Mouse (Mus musculus) neural tube, embryonic 12.5 days (tissue): ENCODE data around the gene Plscr3. TPM values are rescaled to one million over a fixed set of nuclear protein-coding genes. Genes with fewer than 3 reads are reported as not detected.

Source experiments
- ATAC-seq: fragments of 200-750 bp; cut with Nextera tagmentation; 2 replicates; pipeline ENCODE4 v1.8.0; 2017; ENCODE audit warnings: low read depth, mild to moderate bottlenecking, moderate TSS enrichment, moderate library complexity; ENCODE audit not compliant: low FRiP score
- H3K27ac ChIP-seq: fragments of 300-500 bp; sonication (generic); 2 replicates; pipeline ENCODE4 v1.5.1; 2016
- H3K27me3 ChIP-seq: fragments of 300-500 bp; sonication (generic); replicated peaks from 2 replicates; pipeline ENCODE4 v1.6.1; 2016; ENCODE audit warnings: mild to moderate bottlenecking
- H3K36me3 ChIP-seq: fragments of 300-500 bp; sonication (generic); 2 replicates; pipeline ENCODE4 v1.6.1; 2016; ENCODE audit warnings: mild to moderate bottlenecking
- H3K4me1 ChIP-seq: fragments of 300-500 bp; sonication (generic); 2 replicates; pipeline ENCODE4 v1.6.1; 2016
- H3K4me2 ChIP-seq: fragments of 300-500 bp; sonication (generic); replicated peaks from 2 replicates; pipeline ENCODE4 v1.6.1; 2016; ENCODE audit warnings: mild to moderate bottlenecking
- H3K4me3 ChIP-seq: fragments of 300-500 bp; sonication (generic); 2 replicates; pipeline ENCODE4 v1.5.1; 2016
- H3K9ac ChIP-seq: fragments of 300-500 bp; sonication (generic); 2 replicates; pipeline ENCODE4 v1.6.1; 2016; ENCODE audit warnings: mild to moderate bottlenecking
- H3K9me3 ChIP-seq: fragments of 300-500 bp; sonication (generic); 2 replicates; pipeline ENCODE4 v1.6.1; 2016; ENCODE audit warnings: mild to moderate bottlenecking
- WGBS: fragments of 180-500 bp; shearing (Covaris S2); methylation state at CpG from one replicate; pipeline ENCODE4 v1.1.7; 2016; 5-methylcytosine and 5-hydroxymethylcytosine counted together
- polyA plus RNA-seq: library from polyadenylated mRNA; unstranded; fragments of >200 nt; fragmentation: Nextera tagmentation; extraction: Ambion mirVana; gene quantifications from 2 replicates; pipeline ENCODE4 v1.2.1, GENCODE M21; 2016

Plscr3 gene
- polyA plus RNA-seq, 1 experiment from 2014 or later, result 69.9 TPM

DNA sequence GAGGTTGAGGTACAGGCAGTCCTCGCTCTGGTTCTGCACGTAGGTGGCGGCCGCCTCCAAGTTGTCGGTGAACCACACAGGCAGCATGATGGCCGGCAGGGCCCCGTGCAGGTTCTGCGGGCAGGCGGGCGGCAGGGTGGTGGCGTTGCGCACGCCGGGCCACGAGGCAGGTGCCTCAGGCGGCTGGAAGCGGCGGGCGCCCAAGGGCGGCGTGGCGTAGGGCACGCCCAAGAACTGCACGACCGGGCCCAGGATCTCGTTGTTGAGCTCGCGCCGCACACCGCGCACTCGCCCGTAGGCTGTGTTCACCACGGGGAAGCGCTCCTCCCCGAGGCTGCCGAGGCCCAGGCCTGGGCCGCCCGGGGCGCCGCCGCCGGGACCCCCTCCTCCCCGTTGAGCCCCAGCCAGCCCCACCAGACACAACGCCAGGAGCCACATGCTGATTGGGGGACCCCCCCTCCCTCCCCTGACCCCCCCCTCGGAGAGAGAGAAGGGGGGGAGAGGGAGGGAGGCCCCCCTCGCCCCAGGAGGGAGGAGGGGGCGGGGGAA, 12.1 kb upstream of the Plscr3 start:
- no peak for ATAC-seq
- peaks cover 36% of the 10 kb centered on the region for H3K36me3 ChIP-seq
- peaks cover 45% of the 10 kb centered on the region for H3K4me1 ChIP-seq
- H3K9me3 ChIP-seq, result no peaks in the 10 kb centered on the region
- H3K27ac ChIP-seq, result no peak overlapping the region
- peak overlapping the region; percentile 90 for H3K4me2 ChIP-seq
- WGBS, result 5% methylated on average over 46 of the region's 48 CpGs
- peak overlapping the region; percentile 84 for H3K4me3 ChIP-seq
- peak overlapping the region; percentile 91 for H3K9ac ChIP-seq
- H3K27me3 ChIP-seq, result peaks cover 7% of the 10 kb centered on the region

DNA sequence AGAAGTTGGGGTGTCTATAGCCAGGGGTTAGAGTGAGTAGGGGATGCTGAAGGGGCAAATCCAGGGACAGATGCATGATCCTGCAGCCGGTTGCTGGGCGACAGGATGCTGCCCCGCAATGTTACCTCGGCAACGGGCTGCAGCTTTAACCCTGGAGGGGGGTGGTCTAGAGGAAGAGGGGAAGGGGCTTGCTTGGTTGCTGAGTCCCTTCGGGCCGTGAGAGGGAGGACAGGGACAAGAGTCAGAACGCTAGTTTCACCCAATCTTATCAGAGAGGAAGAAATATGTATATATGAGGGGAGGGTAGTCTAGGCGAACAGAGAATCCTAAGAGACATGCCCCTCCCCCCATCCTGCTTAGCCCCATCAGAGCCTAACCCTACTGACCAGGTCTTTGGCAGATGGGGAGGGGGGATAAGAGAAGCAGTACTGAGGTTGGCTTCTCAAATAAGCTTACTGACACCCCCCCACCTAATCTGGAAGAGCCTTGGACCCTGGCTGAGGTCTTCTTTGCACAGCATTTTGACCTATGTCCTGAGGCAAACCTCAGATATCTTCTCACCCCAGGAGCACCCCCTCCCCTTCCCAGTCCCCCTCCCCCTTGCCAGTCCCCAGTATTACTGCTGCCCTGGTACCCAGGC, 10.7 kb upstream of the Plscr3 start:
- peak overlapping the region; percentile 90 for H3K4me2 ChIP-seq
- no peak for ATAC-seq
- H3K9ac ChIP-seq, result peak overlapping the region; percentile 91
- H3K36me3 ChIP-seq, result peaks cover 31% of the 10 kb centered on the region
- peaks cover 7% of the 10 kb centered on the region for H3K27me3 ChIP-seq
- 2% methylated on average over 9 of the region's 9 CpGs for WGBS
- no peaks in the 10 kb centered on the region for H3K9me3 ChIP-seq
- H3K4me1 ChIP-seq, result peaks cover 45% of the 10 kb centered on the region
- H3K4me3 ChIP-seq, result peak overlapping the region; percentile 84
- H3K27ac ChIP-seq, result no peak overlapping the region

DNA sequence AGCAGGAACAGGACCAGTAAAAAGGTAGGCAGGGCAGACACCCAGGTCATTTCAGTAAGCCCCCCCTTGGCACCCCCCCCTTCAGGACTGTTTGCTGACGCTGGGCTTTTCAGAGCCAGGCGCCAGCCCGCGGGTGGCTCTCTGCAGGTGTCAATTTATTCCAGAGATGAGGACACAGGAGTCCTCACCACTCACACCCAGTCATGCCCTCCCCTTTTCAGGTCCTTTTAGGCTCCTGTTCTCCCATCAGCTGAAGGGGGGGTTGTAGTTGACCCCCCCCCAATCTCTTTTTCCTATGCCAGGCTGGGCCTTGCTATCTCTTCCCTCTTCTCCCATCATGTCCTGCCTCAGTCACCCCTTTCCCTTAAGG, 10.2 kb upstream of the Plscr3 start:
- 0% methylated on average over 4 of the region's 4 CpGs for WGBS
- Histone ChIP-seq H3K4me3 (peak overlapping the region; percentile 84), H3K27me3 (peaks cover 7% of the 10 kb centered on the region), H3K9ac (peak overlapping the region; percentile 91), H3K4me1 (peaks cover 45% of the 10 kb centered on the region), H3K36me3 (peaks cover 28% of the 10 kb centered on the region), H3K27ac (0 out of 2 replicates have a peak overlapping the region, but pooled peaks have one; percentile 87), H3K4me2 (peak overlapping the region; percentile 90), H3K9me3 (no peaks in the 10 kb centered on the region)
- no peak for ATAC-seq

DNA sequence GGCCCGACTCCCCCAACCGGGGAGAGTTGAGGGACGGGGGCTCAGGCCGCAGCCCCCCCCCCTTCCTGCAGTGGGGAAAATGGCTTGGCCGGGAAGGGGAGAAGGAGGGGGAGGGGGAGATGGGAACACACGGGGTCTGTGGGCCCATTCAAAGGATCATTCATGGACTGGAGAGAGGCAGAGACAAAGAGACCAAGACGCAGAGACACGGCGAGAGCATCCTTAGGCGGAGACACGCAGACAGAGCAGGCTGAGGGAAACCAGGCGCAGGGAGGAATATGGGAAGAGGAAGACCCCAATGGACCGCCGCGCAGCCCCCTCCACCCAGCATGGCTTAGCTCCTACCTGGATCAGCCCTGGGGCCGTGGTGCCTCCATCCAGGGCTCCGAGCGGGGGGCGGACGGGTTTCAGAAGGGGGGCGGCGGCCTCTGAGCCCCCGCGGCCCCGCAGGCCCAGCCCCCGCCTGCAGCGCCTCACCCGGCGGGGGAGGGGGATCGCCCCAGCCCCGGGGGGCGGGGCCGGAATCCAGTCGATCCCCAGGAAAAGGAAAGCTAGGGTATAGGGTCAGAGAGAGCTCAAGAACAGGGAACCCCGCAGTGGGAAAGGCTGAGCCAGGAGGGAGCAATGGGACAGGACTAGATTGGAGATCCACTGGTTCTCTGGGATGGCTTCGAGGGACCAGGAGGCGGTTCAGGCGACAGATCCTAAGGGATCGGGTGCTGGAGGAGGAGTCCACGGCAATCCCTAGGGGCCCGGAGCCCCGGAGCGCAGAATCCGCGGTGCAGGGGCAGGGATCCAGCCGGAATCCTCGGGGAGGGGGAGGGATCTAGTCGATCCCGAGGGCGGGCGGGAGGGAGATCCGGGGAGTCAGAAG, 9.2 kb upstream of the Plscr3 start:
- Histone ChIP-seq H3K9ac (peak overlapping the region; percentile 91), H3K27ac (peak overlapping the region; percentile 87), H3K4me3 (peak overlapping the region; percentile 84), H3K9me3 (no peaks in the 10 kb centered on the region), H3K36me3 (peaks cover 18% of the 10 kb centered on the region), H3K27me3 (peaks cover 7% of the 10 kb centered on the region), H3K4me2 (peak overlapping the region; percentile 90), H3K4me1 (peaks cover 45% of the 10 kb centered on the region)
- under 1% methylated on average over 51 of the region's 52 CpGs for WGBS
- peak; percentile 7 for ATAC-seq

DNA sequence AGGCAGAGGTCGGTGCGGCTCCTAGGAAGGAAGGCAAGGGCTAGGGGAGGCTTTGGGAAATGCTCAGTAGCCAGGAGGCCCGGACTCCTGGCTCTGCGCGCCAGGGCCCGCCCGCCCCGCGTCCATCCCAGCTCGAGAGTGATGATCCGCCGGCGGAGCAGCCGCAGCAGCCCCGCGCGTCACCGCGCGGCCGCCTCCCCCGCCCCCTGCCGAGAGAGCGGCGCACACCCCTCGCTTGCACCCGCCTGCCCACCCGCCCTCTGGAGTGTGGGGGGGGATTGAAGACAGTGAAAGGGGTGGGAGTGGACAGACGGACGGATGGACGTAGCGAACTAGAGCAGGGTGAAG, 8.6 kb upstream of the Plscr3 start, which contains the start of gene Nlgn2:
Gene Nlgn2 (minus strand): TSS at position 181 of the 348 bp plus-strand sequence.
- Histone ChIP-seq H3K36me3 (peaks cover 13% of the 10 kb centered on the region), H3K27me3 (peaks cover 7% of the 10 kb centered on the region), H3K4me3 (peak within 1 kb of the TSS; percentile 84), H3K9me3 (no peaks in the 10 kb centered on the region), H3K27ac (peak within 1 kb of the TSS; percentile 87), H3K9ac (peak within 1 kb of the TSS; percentile 91), H3K4me2 (peak within 1 kb of the TSS; percentile 90), H3K4me1 (peaks cover 45% of the 10 kb centered on the region)
- WGBS, result under 1% methylated on average over 32 of the region's 32 CpGs
- peak; percentile 63; the same call in 1 of the 2 replicates for ATAC-seq

DNA sequence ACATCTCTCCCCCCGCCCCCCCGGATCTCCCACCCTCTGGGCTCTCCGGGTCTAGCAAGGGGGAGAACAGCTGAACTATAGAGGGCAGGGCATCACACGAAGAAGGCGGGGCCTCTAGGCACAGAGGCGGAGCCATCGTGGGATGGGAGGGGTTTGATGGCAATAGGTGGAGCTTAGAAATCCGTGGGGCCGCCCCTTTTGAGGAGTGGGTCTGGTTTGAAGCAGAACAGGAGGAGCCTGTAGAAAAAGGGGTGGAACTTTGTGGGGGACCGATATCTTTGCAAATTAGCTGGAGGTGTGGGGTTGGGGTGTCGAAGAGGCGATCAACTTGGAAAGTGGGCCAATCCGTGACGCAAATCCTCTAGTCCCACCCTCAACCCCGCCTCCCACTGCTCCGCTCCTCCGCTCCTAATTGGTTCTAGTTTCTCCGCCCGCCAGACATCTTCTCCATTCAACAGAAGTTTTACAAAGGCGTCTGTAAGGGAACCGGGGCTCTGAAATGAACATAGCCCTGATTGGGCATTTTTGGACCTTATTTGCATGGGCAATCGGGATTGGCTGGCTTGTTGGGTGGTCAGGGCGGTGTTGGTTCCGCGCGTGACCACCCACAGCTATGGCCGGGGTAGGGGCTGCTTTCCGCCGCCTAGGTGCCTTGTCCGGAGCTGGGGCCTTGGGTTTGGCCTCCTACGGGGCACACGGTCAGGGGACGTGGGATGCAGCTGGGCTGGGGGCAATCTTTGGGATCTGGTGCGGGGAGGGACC, 8.0 kb upstream of the Plscr3 start, which contains the start of gene Tmem256:
Gene Tmem256 (plus strand): TSS at position 563 of the 762 bp plus-strand sequence.
- H3K4me1 ChIP-seq, result peaks cover 45% of the 10 kb centered on the region
- H3K9ac ChIP-seq, result peak within 1 kb of the TSS; percentile 91
- H3K27me3 ChIP-seq, result peaks cover 6% of the 10 kb centered on the region
- H3K4me3 ChIP-seq, result peak within 1 kb of the TSS; percentile 84
- peak; percentile 88 for ATAC-seq
- H3K9me3 ChIP-seq, result no peaks in the 10 kb centered on the region
- peaks cover 8% of the 10 kb centered on the region for H3K36me3 ChIP-seq
- H3K27ac ChIP-seq, result peak within 1 kb of the TSS; percentile 87
- WGBS, result under 1% methylated on average over 34 of the region's 34 CpGs
- H3K4me2 ChIP-seq, result peak within 1 kb of the TSS; percentile 90

DNA sequence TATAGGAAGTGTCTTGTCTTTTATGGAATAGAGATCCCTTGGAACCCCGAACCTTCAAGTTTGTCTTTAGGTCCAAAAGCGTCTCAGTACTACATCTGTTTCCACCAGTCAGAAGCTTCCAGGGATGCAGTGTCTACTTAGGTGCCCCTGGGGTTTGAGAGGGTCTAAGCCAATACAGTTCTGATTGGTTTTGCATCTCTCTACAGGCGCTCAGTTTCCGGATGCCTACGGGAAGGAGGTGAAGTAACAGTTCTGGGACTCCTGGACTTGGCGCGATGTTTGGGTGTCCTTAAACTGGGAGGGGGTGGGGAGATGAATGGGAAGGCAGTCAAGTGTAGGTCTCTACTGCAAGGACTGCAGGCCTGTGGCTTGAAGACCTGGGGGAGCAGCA, 7.5 kb upstream of the Plscr3 start:
- Histone ChIP-seq H3K4me3 (peak overlapping the region; percentile 84), H3K9ac (peak overlapping the region; percentile 58), H3K27me3 (peaks cover under 1% of the 10 kb centered on the region; the same call in 1 of the 2 replicates), H3K9me3 (no peaks in the 10 kb centered on the region), H3K36me3 (peaks cover 2% of the 10 kb centered on the region), H3K4me2 (peak overlapping the region; percentile 90), H3K27ac (peak overlapping the region; percentile 74; the same call in 1 of the 2 replicates), H3K4me1 (peaks cover 41% of the 10 kb centered on the region)
- 2% methylated on average over 7 of the region's 7 CpGs for WGBS
- no peak for ATAC-seq

DNA sequence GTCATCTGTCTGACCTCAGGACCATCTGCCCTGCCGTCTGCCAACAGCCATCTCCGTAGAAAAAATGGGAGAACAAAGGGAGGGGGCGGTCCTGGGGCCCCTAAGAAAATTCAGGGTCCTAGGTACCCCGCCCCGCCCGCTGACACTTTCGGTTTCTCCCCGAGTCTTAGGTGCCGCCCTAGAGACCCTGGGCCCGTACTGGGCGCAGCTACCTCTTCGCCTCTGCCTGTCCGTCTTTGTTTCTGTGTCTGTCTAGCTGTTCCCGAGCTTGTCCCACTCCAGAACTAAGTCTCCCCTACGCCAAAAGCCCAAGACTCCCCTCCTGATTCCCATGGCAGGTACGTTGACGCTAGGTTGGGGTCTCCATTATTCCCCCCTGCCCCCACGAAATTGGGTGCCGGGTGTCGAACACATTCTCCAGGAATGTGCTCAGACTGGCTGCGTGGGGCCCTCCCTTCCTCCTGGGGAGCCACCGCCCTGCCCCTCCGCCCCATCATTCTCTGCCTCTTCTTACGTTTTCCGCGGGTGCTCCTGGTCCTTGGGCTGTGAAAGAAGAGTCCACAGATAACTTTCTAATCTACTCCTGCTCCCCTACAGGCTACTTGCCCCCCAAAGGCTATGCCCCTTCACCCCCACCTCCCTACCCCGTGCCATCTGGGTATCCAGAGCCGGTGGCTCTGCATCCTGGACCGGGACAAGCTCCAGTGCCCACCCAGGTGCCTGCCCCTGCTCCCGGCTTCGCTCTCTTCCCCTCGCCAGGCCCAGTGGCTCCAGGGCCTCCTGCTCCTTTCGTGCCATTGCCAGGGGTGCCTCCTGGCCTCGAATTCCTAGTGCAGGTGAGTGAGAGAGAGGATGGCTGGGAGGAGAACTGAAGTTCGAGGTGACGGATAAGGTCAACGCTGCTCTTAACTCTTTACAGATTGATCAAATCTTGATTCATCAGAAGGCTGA, 837 bp downstream of the Plscr3 start:
- ATAC-seq, result peak; percentile 46
- Histone ChIP-seq H3K4me3 (peak overlapping the region; percentile 65), H3K27me3 (no peaks in the 10 kb centered on the region), H3K36me3 (peaks cover 34% of the 10 kb centered on the region), H3K9ac (peak overlapping the region; percentile 84), H3K9me3 (no peaks in the 10 kb centered on the region), H3K4me1 (peaks cover 23% of the 10 kb centered on the region), H3K4me2 (peak overlapping the region; percentile 74), H3K27ac (peak overlapping the region; percentile 93; the same call in 1 of the 2 replicates)
- 11% methylated on average over 37 of the region's 37 CpGs for WGBS

DNA sequence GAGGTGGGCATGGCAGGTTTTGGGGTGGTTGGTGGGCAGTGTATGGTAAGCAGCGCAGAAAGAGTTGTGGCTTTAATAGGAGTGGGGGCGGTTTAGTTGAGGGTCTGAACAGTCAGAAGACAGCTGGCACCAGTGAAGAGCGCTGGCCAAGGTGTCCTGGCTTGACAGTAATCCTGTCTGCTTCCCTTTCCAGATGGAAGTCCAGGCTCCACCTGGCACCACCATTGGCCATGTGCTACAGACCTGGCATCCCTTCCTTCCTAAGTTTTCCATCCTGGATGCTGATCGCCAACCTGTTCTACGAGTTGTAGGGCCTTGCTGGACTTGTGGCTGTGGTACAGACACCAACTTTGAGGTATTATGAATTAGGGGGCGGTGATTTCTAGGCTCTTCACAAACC, 1.8 kb downstream of the Plscr3 start:
- Histone ChIP-seq H3K4me1 (peaks cover 26% of the 10 kb centered on the region), H3K9ac (no peak overlapping the region; the same call in 1 of the 2 replicates), H3K27me3 (no peaks in the 10 kb centered on the region), H3K4me2 (peak overlapping the region; percentile 74), H3K36me3 (peaks cover 38% of the 10 kb centered on the region), H3K27ac (no peak overlapping the region), H3K4me3 (peak overlapping the region; percentile 65; the same call in 1 of the 2 replicates), H3K9me3 (no peaks in the 10 kb centered on the region)
- ATAC-seq, result no peak
- 96% methylated on average over 6 of the region's 6 CpGs for WGBS

DNA sequence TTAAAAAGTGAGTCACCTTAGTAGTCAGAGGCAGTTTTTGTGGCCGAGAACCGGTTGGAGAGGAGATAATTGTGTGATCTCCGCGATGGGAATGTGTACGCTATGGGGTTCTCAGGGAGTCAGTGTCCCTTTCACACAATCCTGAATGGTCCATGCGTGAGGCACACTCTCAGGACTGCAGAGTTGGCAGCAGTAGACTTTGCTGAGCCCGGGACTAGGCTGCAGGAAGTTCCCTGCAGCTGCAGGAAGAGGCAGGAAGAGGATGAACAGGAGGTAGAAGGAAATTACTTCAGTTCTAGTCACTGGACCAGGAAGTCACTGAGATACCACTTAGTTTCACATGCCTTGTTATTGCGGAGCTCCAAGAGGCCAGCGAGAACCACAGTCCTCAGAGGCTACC, 3.0 kb downstream of the Plscr3 start:
- H3K27ac ChIP-seq, result no peak overlapping the region
- no peak for ATAC-seq
- no peak overlapping the region for H3K9ac ChIP-seq
- peaks cover 38% of the 10 kb centered on the region for H3K36me3 ChIP-seq
- no peaks in the 10 kb centered on the region for H3K27me3 ChIP-seq
- no peak overlapping the region for H3K4me2 ChIP-seq
- WGBS, result 93% methylated on average over 9 of the region's 9 CpGs
- H3K4me3 ChIP-seq, result no peak overlapping the region
- H3K9me3 ChIP-seq, result no peaks in the 10 kb centered on the region
- H3K4me1 ChIP-seq, result peaks cover 31% of the 10 kb centered on the region

DNA sequence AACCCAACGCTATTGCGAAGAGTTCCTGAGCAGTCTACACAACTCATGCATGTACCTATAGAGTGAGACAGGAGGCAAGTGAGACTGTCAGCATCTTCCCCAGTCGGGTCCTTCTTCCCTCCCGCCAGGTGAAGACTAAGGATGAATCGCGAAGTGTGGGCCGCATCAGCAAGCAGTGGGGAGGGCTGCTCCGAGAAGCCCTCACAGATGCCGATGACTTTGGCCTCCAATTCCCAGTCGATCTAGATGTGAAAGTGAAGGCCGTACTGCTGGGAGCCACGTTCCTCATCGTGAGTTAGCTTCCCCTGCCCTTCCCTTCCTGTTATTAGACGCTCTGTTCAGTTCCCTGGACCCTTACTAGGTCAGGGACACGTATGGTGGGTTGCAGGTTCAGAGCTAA, 3.7 kb downstream of the Plscr3 start:
- H3K27me3 ChIP-seq, result no peaks in the 10 kb centered on the region
- H3K27ac ChIP-seq, result no peak overlapping the region
- 95% methylated on average over 15 of the region's 15 CpGs for WGBS
- no peak for ATAC-seq
- H3K4me1 ChIP-seq, result peaks cover 31% of the 10 kb centered on the region
- no peaks in the 10 kb centered on the region for H3K9me3 ChIP-seq
- H3K9ac ChIP-seq, result no peak overlapping the region
- peaks cover 38% of the 10 kb centered on the region for H3K36me3 ChIP-seq
- no peak overlapping the region for H3K4me2 ChIP-seq
- H3K4me3 ChIP-seq, result no peak overlapping the region
